In genomic region chr6:92869089-92869581, GRCm38 (mm10) we compare ENCODE assay signal across 10 mouse cellular contexts. TPM values are rescaled to one million over a fixed set of nuclear protein-coding genes. Genes with fewer than 3 reads are reported as not detected.
DNase-seq lines count a peak whose midpoint lies in the region; ATAC-seq and TF ChIP-seq lines count a peak whose summit lies in the region.
"Had no signal": no experiment of that assay in that cellular context is flagged by ENCODE, and none has a peak within 500 bp of the region (broad histone marks: within the 10 kb centered on the region; RNA-seq: fewer than 3 reads in every experiment).

Gene Gm15737 (plus strand): TSS chr6:92869357.

- 45% methylated on average over 4 of the region's 4 CpGs for WGBS in embryonic facial prominence, embryonic 10.5 days
- 26% methylated on average over 4 of the region's 4 CpGs for WGBS in limb, embryonic 14.5 days
- WGBS in forebrain, embryonic 11.5 days = 71% methylated on average over 4 of the region's 4 CpGs
- WGBS in midbrain, embryonic 11.5 days = 74% methylated on average over 4 of the region's 4 CpGs

- peaks cover 19% of the 10 kb centered on the region for H3K4me1 ChIP-seq in embryonic facial prominence, embryonic 10.5 days
- H3K4me1 ChIP-seq in limb, embryonic 14.5 days (ENCODE audit: control insufficient read depth, insufficient read depth, low read length) = peaks cover 11% of the 10 kb centered on the region
- no peaks in the 10 kb centered on the region for H3K4me1 ChIP-seq in forebrain, embryonic 11.5 days (replicated peaks; ENCODE audit: control insufficient read depth, insufficient read depth, low read length)
- no peaks in the 10 kb centered on the region for H3K4me1 ChIP-seq in midbrain, embryonic 11.5 days (ENCODE audit: control insufficient read depth, insufficient read depth, low read length)

- no peaks in the 10 kb centered on the region for H3K9me3 ChIP-seq in embryonic facial prominence, embryonic 10.5 days
- no peaks in the 10 kb centered on the region for H3K9me3 ChIP-seq in limb, embryonic 14.5 days (ENCODE audit: control insufficient read depth, low read length)
- no peaks in the 10 kb centered on the region for H3K9me3 ChIP-seq in forebrain, embryonic 11.5 days (ENCODE audit: control insufficient read depth, low read length)
- H3K9me3 ChIP-seq in midbrain, embryonic 11.5 days (ENCODE audit: control insufficient read depth, low read length) = no peaks in the 10 kb centered on the region

- H3K4me3 ChIP-seq in embryonic facial prominence, embryonic 10.5 days = peak within 1 kb of the TSS; percentile 5; the same call in 1 of the 2 replicates
- no peak within 1 kb of the TSS for H3K4me3 ChIP-seq in limb, embryonic 14.5 days (replicated peaks; ENCODE audit: low read length)
- no peak within 1 kb of the TSS for H3K4me3 ChIP-seq in forebrain, embryonic 11.5 days (ENCODE audit: low read depth, low read length)
- H3K4me3 ChIP-seq in midbrain, embryonic 11.5 days (ENCODE audit: low read depth, low read length) = no peak within 1 kb of the TSS

- peak within 1 kb of the TSS; percentile 26; the same call in 1 of the 2 replicates for H3K4me2 ChIP-seq in limb, embryonic 14.5 days (replicated peaks; ENCODE audit: low read depth, low read length, severe bottlenecking)
- no peak within 1 kb of the TSS for H3K4me2 ChIP-seq in forebrain, embryonic 11.5 days (ENCODE audit: low read depth, low read length, severe bottlenecking)
- H3K4me2 ChIP-seq in midbrain, embryonic 11.5 days = no peak within 1 kb of the TSS

- no peak for TF ChIP-seq POLR2A in limb, embryonic 14.5 days (IDR thresholded peaks at IDR 0.05; ENCODE audit: borderline replicate concordance, extremely low read depth, insufficient read depth, insufficient read length)

- ATAC-seq in limb, embryonic 14.5 days (ENCODE audit: low FRiP score, low read depth) = peak; percentile 70
- no peak for ATAC-seq in forebrain, embryonic 11.5 days (replicated peaks; ENCODE audit: low FRiP score)
- ATAC-seq in midbrain, embryonic 11.5 days (ENCODE audit: low FRiP score) = no peak

- peak within 1 kb of the TSS; percentile 57 for H3K27ac ChIP-seq in embryonic facial prominence, embryonic 10.5 days (replicated peaks)
- peak within 1 kb of the TSS; percentile 7; the same call in 1 of the 2 replicates for H3K27ac ChIP-seq in limb, embryonic 14.5 days (replicated peaks; ENCODE audit: low read depth, low read length)
- no peak within 1 kb of the TSS for H3K27ac ChIP-seq in forebrain, embryonic 11.5 days (ENCODE audit: low read depth, low read length)
- no peak within 1 kb of the TSS for H3K27ac ChIP-seq in midbrain, embryonic 11.5 days (ENCODE audit: low read depth, low read length)

- H3K36me3 ChIP-seq in embryonic facial prominence, embryonic 10.5 days (replicated peaks) = peaks cover 25% of the 10 kb centered on the region
- peaks cover 40% of the 10 kb centered on the region for H3K36me3 ChIP-seq in limb, embryonic 14.5 days (ENCODE audit: control insufficient read depth, insufficient read depth, low read length)
- H3K36me3 ChIP-seq in forebrain, embryonic 11.5 days (ENCODE audit: control insufficient read depth, insufficient read depth, low read length) = no peaks in the 10 kb centered on the region
- no peaks in the 10 kb centered on the region for H3K36me3 ChIP-seq in midbrain, embryonic 11.5 days (ENCODE audit: control insufficient read depth, insufficient read depth, low read length)

- intact Hi-C loops in heart, postnatal 14 days (cut with DNase I) = loop anchor here (2.0 kb wide), 1 partner anchor 18 kb away; no protein-coding TSS in a partner anchor

- peak; percentile 26 for DNase-seq in layer of hippocampus, adult 9-10 months (ENCODE audit: low spot score)
- DNase-seq in layer of hippocampus, adult 8-10 months (ENCODE audit: low spot score in 2 of 2) = no peak
- peak; percentile 14 for DNase-seq in embryonic facial prominence, embryonic 10.5 days (ENCODE audit: low spot score)
- peak; percentile 63 to 68 for DNase-seq in heart, postnatal 14 days
- peak; percentile 66 for DNase-seq in limb, embryonic 14.5 days (ENCODE audit: low spot score)
- no peak for DNase-seq in yolk sac, embryonic 10.5 days (ENCODE audit: low spot score)
- no peak for DNase-seq in forebrain, embryonic 11.5 days (ENCODE audit: low spot score)
- DNase-seq in midbrain, embryonic 11.5 days (ENCODE audit: low spot score, missing footprints) = no peak

- H3K9ac ChIP-seq in limb, embryonic 14.5 days (ENCODE audit: low read depth, low read length, severe bottlenecking) = no peak within 1 kb of the TSS
- no peak within 1 kb of the TSS for H3K9ac ChIP-seq in forebrain, embryonic 11.5 days (ENCODE audit: low read length)
- no peak within 1 kb of the TSS for H3K9ac ChIP-seq in midbrain, embryonic 11.5 days (ENCODE audit: low read length)

- H3K27me3 ChIP-seq in embryonic facial prominence, embryonic 10.5 days (replicated peaks; ENCODE audit: low read depth, poor library complexity, severe bottlenecking) = no peaks in the 10 kb centered on the region
- H3K27me3 ChIP-seq in limb, embryonic 14.5 days (ENCODE audit: control insufficient read depth, insufficient read depth, low read length) = no peaks in the 10 kb centered on the region
- no peaks in the 10 kb centered on the region for H3K27me3 ChIP-seq in forebrain, embryonic 11.5 days (ENCODE audit: control insufficient read depth, insufficient read depth, low read length)
- H3K27me3 ChIP-seq in midbrain, embryonic 11.5 days (ENCODE audit: control insufficient read depth, insufficient read depth, low read length) = no peaks in the 10 kb centered on the region

RNA-seq across cellular contexts. Expression of gene Gm15737, which starts in this region (rescaled TPM):
- not detected for total RNA-seq in layer of hippocampus, adult 8-10 months (2022)
- not detected in 2 replicates for polyA plus RNA-seq in embryonic facial prominence, embryonic 10.5 days (2016; fragmentation: Nextera tagmentation; extraction: Ambion mirVana)
- under 1 TPM; 0.36 to 0.37 TPM for total RNA-seq in heart, postnatal 14 days (2021)
- 0.01 TPM in 1 of 2 replicates, not detected in the other for polyA plus RNA-seq in limb, embryonic 14.5 days (2012; rRNA removed)
- polyA plus RNA-seq in limb, embryonic 14.5 days (2014; fragmentation: Nextera tagmentation; extraction: Ambion mirVana) = 0.08 and 0.10 TPM in 2 replicates
- polyA plus RNA-seq in forebrain, embryonic 11.5 days (2014; fragmentation: Nextera tagmentation; extraction: Ambion mirVana) = not detected in 2 replicates
- not detected in 2 replicates for polyA plus RNA-seq in midbrain, embryonic 11.5 days (2014; fragmentation: Nextera tagmentation; extraction: Ambion mirVana)
- total RNA-seq: hematopoietic stem cell, adult 5-6 weeks; MEL had no signal

Comparison
In these comparisons a context has a peak if more than half of its experiments do, and no peak if none do; other contexts are left out.
1. Peak in DNase-seq, H3K4me3 ChIP-seq and H3K27ac ChIP-seq in embryonic facial prominence, embryonic 10.5 days; RNA of the gene not detected or under 1 TPM.
2. Peak in DNase-seq in heart, postnatal 14 days; RNA of the gene not detected or under 1 TPM.
3. Peak in DNase-seq, ATAC-seq, H3K27ac ChIP-seq and H3K4me2 ChIP-seq in limb, embryonic 14.5 days; RNA of the gene not detected or under 1 TPM.